Mouse (Mus musculus) urinary bladder, adult 2 months (tissue): ENCODE data around the gene Il21r. TPM values are rescaled to one million over a fixed set of nuclear protein-coding genes. Genes with fewer than 3 reads are reported as not detected.

Experiments used
- DNase-seq: peaks from one replicate; pipeline ENCODE4 v3.0.0; 2022; ENCODE audit warnings: low spot score
- polyA plus RNA-seq: library from polyadenylated mRNA; depleted of rRNA; stranded (reverse); fragments of >200 nt; gene quantifications from 2 replicates; pipeline ENCODE4 v1.2.3, GENCODE M21; 2012

Gene Il21r
- polyA plus RNA-seq, 1 experiment: 2.3 TPM

GRCm38 (mm10) chr7:125600612-125601279 lies 2.5 kb upstream of the Il21r start:
- DNase-seq: no peak

- DNase-seq: no peak
These were observed 2.0 kb upstream of the Il21r start for GRCm38 (mm10) chr7:125601280-125601670.

- DNase-seq: no peak
These were observed 1.3 kb upstream of the Il21r start for GRCm38 (mm10) chr7:125601821-125602448.

- DNase-seq: no peak
These were observed 1.4 kb downstream of the Il21r start for GRCm38 (mm10) chr7:125604362-125605319.

- DNase-seq: no peak
These were observed 2.5 kb downstream of the Il21r start for GRCm38 (mm10) chr7:125605725-125606139.

GRCm38 (mm10) chr7:125606265-125607164 lies 3.3 kb downstream of the Il21r start:
- no peak for DNase-seq

GRCm38 (mm10) chr7:125607384-125608182 lies 4.4 kb downstream of the Il21r start:
- no peak for DNase-seq

- no peak for DNase-seq
These were observed 5.0 kb downstream of the Il21r start for GRCm38 (mm10) chr7:125608183-125608688.

GRCm38 (mm10) chr7:125613579-125613978 lies 10.3 kb downstream of the Il21r start:
- no peak for DNase-seq

GRCm38 (mm10) chr7:125615453-125615852 lies 12.2 kb downstream of the Il21r start:
- DNase-seq: no peak

GRCm38 (mm10) chr7:125618016-125618415 lies 14.8 kb downstream of the Il21r start:
- no peak for DNase-seq

- DNase-seq: no peak
These were observed 16.8 kb downstream of the Il21r start for GRCm38 (mm10) chr7:125620077-125620476.

GRCm38 (mm10) chr7:125622741-125623685 lies 19.8 kb downstream of the Il21r start:
- no peak for DNase-seq

GRCm38 (mm10) chr7:125625219-125625618 lies 22.0 kb downstream of the Il21r start:
- DNase-seq: no peak

GRCm38 (mm10) chr7:125625829-125626228 lies 22.6 kb downstream of the Il21r start:
- DNase-seq: no peak

GRCm38 (mm10) chr7:125630317-125630716 lies 27.1 kb downstream of the Il21r start:
- no peak for DNase-seq

- DNase-seq: no peak
These were observed 27.8 kb downstream of the Il21r start for GRCm38 (mm10) chr7:125630989-125631388.

- no peak for DNase-seq
These were observed 34.3 kb downstream of the Il21r start for GRCm38 (mm10) chr7:125637220-125638140.
